Mouse (Mus musculus) midbrain, embryonic 16.5 days (tissue): ENCODE measurements around the gene Rbm20. TPM values are rescaled to one million over a fixed set of nuclear protein-coding genes. Genes with fewer than 3 reads are reported as not detected.

Experiments used
- ATAC-seq: fragments of 200-750 bp; cut with Nextera tagmentation; 2 replicates; pipeline ENCODE4 v1.8.0; 2017; ENCODE audit warnings: moderate TSS enrichment
- H3K27ac ChIP-seq: fragments of 300-500 bp; sonication (generic); 2 replicates; pipeline ENCODE4 v1.5.1; 2014; ENCODE audit warnings: mild to moderate bottlenecking, low read length, mixed read lengths
- H3K27me3 ChIP-seq: fragments of 300-500 bp; sonication (generic); 2 replicates; pipeline ENCODE4 v1.6.1; 2014; ENCODE audit warnings: low read depth, low read length, mixed read lengths; ENCODE audit not compliant: control insufficient read depth, insufficient read depth
- H3K36me3 ChIP-seq: fragments of 300-500 bp; sonication (generic); 2 replicates; pipeline ENCODE4 v1.6.1; 2014; ENCODE audit warnings: mild to moderate bottlenecking, low read length, moderate library complexity, mixed read lengths; ENCODE audit not compliant: control insufficient read depth, insufficient read depth
- H3K4me1 ChIP-seq: fragments of 300-500 bp; sonication (generic); 2 replicates; pipeline ENCODE4 v1.6.1; 2014; ENCODE audit warnings: mild to moderate bottlenecking, low read length, mixed read lengths; ENCODE audit not compliant: control insufficient read depth, insufficient read depth
- H3K4me2 ChIP-seq: fragments of 300-500 bp; sonication (generic); 2 replicates; pipeline ENCODE4 v1.6.1; 2014; ENCODE audit warnings: mild to moderate bottlenecking, low read length, mixed read lengths
- H3K4me3 ChIP-seq: fragments of 300-500 bp; sonication (generic); 2 replicates; pipeline ENCODE4 v1.5.1; 2014; ENCODE audit warnings: low read depth, mild to moderate bottlenecking, low read length, moderate library complexity, mixed read lengths
- H3K9ac ChIP-seq: fragments of 300-500 bp; sonication (generic); 2 replicates; pipeline ENCODE4 v1.6.1; 2014; ENCODE audit warnings: low read depth, low read length, mixed read lengths
- H3K9me3 ChIP-seq: fragments of 300-500 bp; sonication (generic); replicated peaks from 2 replicates; pipeline ENCODE4 v1.6.1; 2014; ENCODE audit warnings: mild to moderate bottlenecking, low read length, mixed read lengths; ENCODE audit not compliant: control insufficient read depth, poor library complexity, severe bottlenecking
- WGBS: fragments of 180-500 bp; shearing (Covaris S2); extraction: QIAGEN DNeasy Blood & Tissue Kit; methylation state at CpG from one replicate; pipeline ENCODE4 v1.1.7; 2014; 5-methylcytosine and 5-hydroxymethylcytosine counted together
- polyA plus RNA-seq: library from polyadenylated mRNA; unstranded; fragments of >200 nt; fragmentation: Nextera tagmentation; extraction: Ambion mirVana; gene quantifications from 2 replicates; pipeline ENCODE4 v1.2.1, GENCODE M21; 2015

Rbm20 gene
- polyA plus RNA-seq, 1 experiment from 2014 or later = 0.75 TPM

GRCm38 (mm10) chr19:53682427-53682826, 5.3 kb downstream of the Rbm20 start:
- Histone ChIP-seq H3K36me3 (no peaks in the 10 kb centered on the region), H3K9me3 (no peaks in the 10 kb centered on the region), H3K9ac (no peak overlapping the region), H3K4me3 (no peak overlapping the region), H3K27me3 (peaks cover 15% of the 10 kb centered on the region), H3K4me1 (no peaks in the 10 kb centered on the region), H3K27ac (no peak overlapping the region), H3K4me2 (no peak overlapping the region)
- WGBS = 31% methylated on average over 8 of the region's 8 CpGs
- ATAC-seq = no peak

- Histone ChIP-seq H3K27me3 (no peaks in the 10 kb centered on the region), H3K4me3 (no peak overlapping the region), H3K4me1 (no peaks in the 10 kb centered on the region), H3K4me2 (no peak overlapping the region), H3K9me3 (no peaks in the 10 kb centered on the region), H3K9ac (no peak overlapping the region), H3K36me3 (no peaks in the 10 kb centered on the region), H3K27ac (no peak overlapping the region)
- WGBS = 85% methylated on average over 5 of the region's 5 CpGs
- ATAC-seq = no peak
Measured at GRCm38 (mm10) chr19:53687592-53687991, 10.5 kb downstream of the Rbm20 start.

GRCm38 (mm10) chr19:53690816-53691215, 13.7 kb downstream of the Rbm20 start:
- H3K9ac ChIP-seq = no peak overlapping the region
- H3K27me3 ChIP-seq = no peaks in the 10 kb centered on the region
- no peaks in the 10 kb centered on the region for H3K4me1 ChIP-seq
- H3K36me3 ChIP-seq = no peaks in the 10 kb centered on the region
- no peak for ATAC-seq
- WGBS = 52% methylated on average over 10 of the region's 10 CpGs
- no peak overlapping the region for H3K4me2 ChIP-seq
- H3K27ac ChIP-seq = no peak overlapping the region
- no peaks in the 10 kb centered on the region for H3K9me3 ChIP-seq
- H3K4me3 ChIP-seq = no peak overlapping the region

GRCm38 (mm10) chr19:53694020-53694419, 16.9 kb downstream of the Rbm20 start:
- H3K4me1 ChIP-seq = peaks cover 8% of the 10 kb centered on the region
- H3K27me3 ChIP-seq = no peaks in the 10 kb centered on the region; the same call in 1 of the 2 replicates
- no peaks in the 10 kb centered on the region for H3K36me3 ChIP-seq
- no peak overlapping the region for H3K4me2 ChIP-seq
- H3K27ac ChIP-seq = no peak overlapping the region
- WGBS = 35% methylated on average over 1 of the region's 1 CpGs
- H3K9ac ChIP-seq = no peak overlapping the region
- no peak overlapping the region for H3K4me3 ChIP-seq
- no peak for ATAC-seq
- no peaks in the 10 kb centered on the region for H3K9me3 ChIP-seq

- no peaks in the 10 kb centered on the region for H3K36me3 ChIP-seq
- WGBS = 67% methylated on average over 6 of the region's 6 CpGs
- no peak overlapping the region for H3K4me2 ChIP-seq
- no peak overlapping the region for H3K9ac ChIP-seq
- no peak overlapping the region for H3K27ac ChIP-seq
- H3K4me1 ChIP-seq = peaks cover 8% of the 10 kb centered on the region
- no peak for ATAC-seq
- H3K4me3 ChIP-seq = no peak overlapping the region
- H3K9me3 ChIP-seq = no peaks in the 10 kb centered on the region
- no peaks in the 10 kb centered on the region; the same call in 1 of the 2 replicates for H3K27me3 ChIP-seq
Measured at GRCm38 (mm10) chr19:53696079-53696478, 19.0 kb downstream of the Rbm20 start.

- no peak overlapping the region for H3K4me2 ChIP-seq
- H3K9me3 ChIP-seq = no peaks in the 10 kb centered on the region
- H3K4me1 ChIP-seq = peaks cover 8% of the 10 kb centered on the region
- ATAC-seq = no peak
- no peaks in the 10 kb centered on the region for H3K36me3 ChIP-seq
- no peak overlapping the region for H3K4me3 ChIP-seq
- H3K27me3 ChIP-seq = no peaks in the 10 kb centered on the region; the same call in 1 of the 2 replicates
- no peak overlapping the region for H3K9ac ChIP-seq
- WGBS = 88% methylated on average over 3 of the region's 3 CpGs
- H3K27ac ChIP-seq = no peak overlapping the region
Measured at GRCm38 (mm10) chr19:53696655-53697054, 19.5 kb downstream of the Rbm20 start.

- 23% methylated on average over 24 of the region's 24 CpGs for WGBS
- no peak overlapping the region; the same call in 1 of the 2 replicates for H3K4me2 ChIP-seq
Measured at GRCm38 (mm10) chr19:53697376-53698126, 20.4 kb downstream of the Rbm20 start.

GRCm38 (mm10) chr19:53699671-53700070, 22.6 kb downstream of the Rbm20 start:
- Histone ChIP-seq H3K4me3 (no peak overlapping the region), H3K27me3 (no peaks in the 10 kb centered on the region; the same call in 1 of the 2 replicates), H3K27ac (no peak overlapping the region), H3K4me2 (no peak overlapping the region), H3K9ac (no peak overlapping the region), H3K36me3 (no peaks in the 10 kb centered on the region), H3K4me1 (peaks cover 12% of the 10 kb centered on the region), H3K9me3 (no peaks in the 10 kb centered on the region)
- no peak for ATAC-seq
- WGBS = 25% methylated on average over 7 of the region's 7 CpGs

More at GRCm38 (mm10) chr19:53697376-53698126, 20.4 kb downstream of the Rbm20 start:
- Histone ChIP-seq H3K27me3 (no peaks in the 10 kb centered on the region; the same call in 1 of the 2 replicates), H3K27ac (no peak overlapping the region), H3K4me3 (no peak overlapping the region), H3K36me3 (no peaks in the 10 kb centered on the region), H3K9me3 (no peaks in the 10 kb centered on the region), H3K4me1 (peaks cover 8% of the 10 kb centered on the region), H3K9ac (no peak overlapping the region)
- ATAC-seq = peak; percentile 56; the same call in 1 of the 2 replicates

GRCm38 (mm10) chr19:53701434-53701833, 24.3 kb downstream of the Rbm20 start:
- no peaks in the 10 kb centered on the region; the same call in 1 of the 2 replicates for H3K27me3 ChIP-seq
- peaks cover 12% of the 10 kb centered on the region for H3K4me1 ChIP-seq
- WGBS = 94% methylated on average over 9 of the region's 9 CpGs
- H3K9me3 ChIP-seq = no peaks in the 10 kb centered on the region
- no peak overlapping the region for H3K27ac ChIP-seq
- ATAC-seq = no peak
- H3K9ac ChIP-seq = no peak overlapping the region
- H3K4me2 ChIP-seq = no peak overlapping the region
- no peaks in the 10 kb centered on the region for H3K36me3 ChIP-seq
- H3K4me3 ChIP-seq = no peak overlapping the region
